Mouse (Mus musculus) regulatory T cell (primary cell): ENCODE measurements at regions not wholly inside any gene's neighbourhood (a gene's known extent, or its start where the extent isn't known, plus 50 kb on each side); places are given as distances from the start of the nearest gene placed in this dataset.

Experiments
- in situ Hi-C: fragments of 300-600 bp; cut with MboI, MseI; formaldehyde crosslinking; loops from one replicate; pipeline ENCODE4 v1.15.1; 2025; ENCODE audit warnings: high pct_unique_total_duplicates

GRCm38 (mm10) chr12:50122145-50122544 lies 526.8 kb downstream of the Prkd1 start:
- in situ Hi-C loops = no loop called here

GRCm38 (mm10) chr12:50122971-50123370 lies 525.9 kb downstream of the Prkd1 start:
- in situ Hi-C loops = no loop called here

GRCm38 (mm10) chr12:50158143-50158542 lies 490.8 kb downstream of the Prkd1 start:
- in situ Hi-C loops = no loop called here

- in situ Hi-C loops = no loop called here
Measured at GRCm38 (mm10) chr12:50187332-50187731, 461.6 kb downstream of the Prkd1 start.

GRCm38 (mm10) chr12:50190892-50191539 lies 457.9 kb downstream of the Prkd1 start:
- in situ Hi-C loops = no loop called here

- in situ Hi-C loops = no loop called here
Measured at GRCm38 (mm10) chr12:50191733-50192612, 456.9 kb downstream of the Prkd1 start.

- in situ Hi-C loops = no loop called here
Measured at GRCm38 (mm10) chr12:50193501-50193900, 455.4 kb downstream of the Prkd1 start.

GRCm38 (mm10) chr12:50194714-50195113 lies 454.2 kb downstream of the Prkd1 start:
- in situ Hi-C loops = no loop called here

GRCm38 (mm10) chr12:50196339-50196738 lies 452.6 kb downstream of the Prkd1 start:
- in situ Hi-C loops = no loop called here

- in situ Hi-C loops = no loop called here
Measured at GRCm38 (mm10) chr12:50241139-50241538, 407.8 kb downstream of the Prkd1 start.

- in situ Hi-C loops = no loop called here
Measured at GRCm38 (mm10) chr12:50258901-50259300, 390.0 kb downstream of the Prkd1 start.

GRCm38 (mm10) chr12:50261072-50261471 lies 387.8 kb downstream of the Prkd1 start:
- in situ Hi-C loops = no loop called here

- in situ Hi-C loops = no loop called here
Measured at GRCm38 (mm10) chr12:50273239-50273880, 375.5 kb downstream of the Prkd1 start.

GRCm38 (mm10) chr12:50281615-50282014 lies 367.3 kb downstream of the Prkd1 start:
- in situ Hi-C loops = no loop called here
